Mouse (Mus musculus) liver, adult 2 months (tissue): ENCODE measurements around the gene Ugt1a7c. TPM values are rescaled to one million over a fixed set of nuclear protein-coding genes. Genes with fewer than 3 reads are reported as not detected.
"Not testable (repeated sequence)": the region's sequence is repeated elsewhere in the genome, so short reads cannot be mapped to it uniquely, and the experiment has no call there.

ENCODE experiments used
- DNase-seq: peaks from one replicate; pipeline ENCODE4 v3.0.0-alpha.2; 2011; ENCODE audit warnings: low read depth, low spot score; ENCODE audit errors: extremely low read depth
- H3K27ac ChIP-seq: fragments of 200-500 bp; replicated peaks from 2 replicates; pipeline ENCODE4 v1.5.1; 2012; ENCODE audit warnings: low read depth, mild to moderate bottlenecking, control low read depth, inconsistent platforms, low read length; ENCODE audit not compliant: insufficient read depth
- H3K27me3 ChIP-seq: fragments of 200-500 bp; 2 replicates; pipeline ENCODE4 v1.6.1; 2012; ENCODE audit warnings: mild to moderate bottlenecking, moderate library complexity, low read length, inconsistent platforms; ENCODE audit not compliant: control insufficient read depth, insufficient read depth
- H3K36me3 ChIP-seq: fragments of 200-500 bp; 2 replicates; pipeline ENCODE4 v1.6.1; 2012; ENCODE audit warnings: low read length, inconsistent platforms; ENCODE audit not compliant: control insufficient read depth, insufficient read depth
- H3K4me1 ChIP-seq: fragments of 200-500 bp; 2 replicates; pipeline ENCODE4 v1.6.1; 2011; ENCODE audit warnings: low read length; ENCODE audit not compliant: control insufficient read depth, insufficient read depth
- H3K4me3 ChIP-seq: fragments of 200-500 bp; 2 replicates; pipeline ENCODE4 v1.5.1; 2011; ENCODE audit warnings: low read depth, mild to moderate bottlenecking, control low read depth, low read length, moderate library complexity; ENCODE audit not compliant: insufficient read depth
- H3K79me2 ChIP-seq: fragments of 200-500 bp; 2 replicates; pipeline ENCODE4 v1.6.1; 2012; ENCODE audit warnings: inconsistent platforms, mild to moderate bottlenecking, low read length, moderate library complexity; ENCODE audit not compliant: control insufficient read depth, insufficient read depth
- H3K9ac ChIP-seq: fragments of 200-500 bp; 2 replicates; pipeline ENCODE4 v1.6.1; 2012; ENCODE audit warnings: low read depth, mild to moderate bottlenecking, control low read depth, inconsistent platforms, low read length
- CTCF ChIP-seq: fragments of 200-500 bp; IDR thresholded peaks from 2 replicates; pipeline ENCODE4 v1.5.1; 2011; ENCODE audit warnings: low read depth, low read length, control low read depth
- POLR2A ChIP-seq: fragments of 200-500 bp; IDR thresholded peaks from 2 replicates; pipeline ENCODE4 v1.6.1; 2011; ENCODE audit warnings: low read length, control low read depth; ENCODE audit not compliant: insufficient read depth; ENCODE audit errors: extremely low read depth
- WGBS: fragments of 180-500 bp; shearing (Covaris S2); methylation state at CpG from one replicate; pipeline ENCODE4 v1.1.7; 2018; 5-methylcytosine and 5-hydroxymethylcytosine counted together
- polyA plus RNA-seq: library from polyadenylated mRNA; depleted of rRNA; stranded (reverse); fragments of >200 nt; gene quantifications from 2 replicates; pipeline ENCODE4 v1.2.3, GENCODE M21; 2012; rRNA removed
- total RNA-seq: library from RNA; depleted of rRNA; stranded (reverse); fragments of >200 nt; gene quantifications from 2 replicates; pipeline ENCODE4 v1.2.3, GENCODE M21; 2014; rRNA removed

Ugt1a7c gene
- total RNA-seq (20.1 and 51.1 TPM in 2 replicates), polyA plus RNA-seq (2.0 and 3.9 TPM in 2 replicates)

DNA sequence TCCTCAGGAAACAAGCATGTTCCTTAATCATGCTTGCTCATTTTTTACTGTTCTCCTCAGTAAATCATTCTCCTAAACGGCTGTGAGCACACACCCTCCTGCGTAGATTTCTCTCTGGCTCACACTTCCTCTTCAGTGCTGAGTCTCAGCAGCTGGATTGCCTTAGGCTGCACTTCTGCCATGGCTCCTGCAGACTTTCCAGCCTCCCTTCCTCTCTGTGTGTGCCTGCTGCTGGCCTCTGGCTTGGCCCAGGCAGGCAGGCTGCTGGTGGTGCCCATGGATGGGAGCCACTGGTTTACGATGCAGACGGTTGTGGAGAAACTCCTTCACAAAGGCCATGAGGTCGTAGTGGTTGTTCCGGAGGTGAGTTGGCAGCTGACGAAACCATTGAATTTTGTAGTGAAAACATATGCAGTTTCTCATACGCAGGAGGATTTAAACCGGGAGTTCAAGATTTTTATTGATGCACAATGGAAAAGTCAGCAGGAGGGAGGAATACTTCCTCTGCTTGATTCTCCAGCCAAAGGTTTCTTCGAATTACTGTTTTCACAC lies at the start of gene Ugt1a7c:
Gene Ugt1a7c, plus strand, starts transcription at position 122 of the 552 bp plus-strand sequence.
- Histone ChIP-seq H3K9ac (no peak within 1 kb of the TSS), H3K4me3 (peak within 1 kb of the TSS; percentile 44; the same call in 1 of the 2 replicates), H3K27me3 (no peaks in the 10 kb centered on the region), H3K36me3 (no peaks in the 10 kb centered on the region; the same call in 1 of the 2 replicates), H3K4me1 (peaks cover 5% of the 10 kb centered on the region), H3K79me2 (peaks cover 10% of the 10 kb centered on the region; the same call in 1 of the 2 replicates), H3K27ac (no peak within 1 kb of the TSS)
- peak; percentile 37 for DNase-seq
- 43% methylated on average over 10 of the region's 10 CpGs for WGBS
- TF ChIP-seq CTCF = no peak
- no peak for TF ChIP-seq POLR2A

DNA sequence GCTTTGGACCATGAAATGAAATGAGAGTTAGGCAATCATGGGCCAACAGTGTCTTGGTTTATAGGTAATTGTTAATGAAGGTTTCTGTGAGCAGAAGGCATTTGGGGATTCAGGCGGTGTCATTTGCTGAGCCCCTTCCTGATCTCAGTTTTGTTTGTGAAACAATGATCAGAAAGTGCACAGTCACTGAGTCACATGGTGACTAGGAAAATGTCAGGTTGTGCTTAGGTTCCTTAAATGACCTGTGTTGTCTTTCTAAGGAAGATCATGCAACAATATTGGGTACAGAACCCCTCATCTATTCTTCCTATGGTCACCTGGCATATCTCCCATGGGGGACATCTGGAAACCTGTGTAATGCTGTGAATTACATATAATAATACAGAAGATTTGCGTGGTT lies 47.5 kb upstream of the Ugt1a7c start:
- H3K79me2 ChIP-seq, H3K27ac ChIP-seq, H3K36me3 ChIP-seq, H3K9ac ChIP-seq, H3K27me3 ChIP-seq, H3K4me3 ChIP-seq: not testable (repeated sequence)
- peaks cover 17% of the 10 kb centered on the region for H3K4me1 ChIP-seq
- peak; percentile 34 for DNase-seq
- 85% methylated on average over 2 of the region's 2 CpGs for WGBS

DNA sequence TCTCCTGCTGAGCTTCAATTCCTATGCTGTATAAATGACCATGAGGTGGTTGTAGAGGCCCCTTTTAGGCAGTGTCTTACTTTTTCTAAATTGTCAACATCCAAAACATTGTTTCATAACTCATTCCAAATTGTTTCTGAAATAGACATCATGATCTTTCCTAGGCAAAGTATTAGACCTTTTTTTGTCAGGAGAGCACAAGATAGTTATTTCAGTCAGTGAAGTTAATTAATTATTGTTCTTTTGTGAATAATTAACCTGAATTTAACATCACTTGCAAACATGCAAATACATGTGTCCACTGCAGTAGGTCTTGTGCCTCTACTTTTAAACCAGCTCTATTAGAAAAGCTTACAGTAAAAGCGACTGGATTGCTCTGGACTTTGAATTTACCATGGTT lies 39.8 kb upstream of the Ugt1a7c start, which contains the start of gene Ugt1a10:
Gene Ugt1a10, plus strand, starts transcription at position 301 of the 400 bp plus-strand sequence.
- Histone ChIP-seq H3K79me2 (no peaks in the 10 kb centered on the region; the same call in 1 of the 2 replicates), H3K27me3 (no peaks in the 10 kb centered on the region), H3K27ac (no peak within 1 kb of the TSS), H3K36me3 (no peaks in the 10 kb centered on the region), H3K4me3 (no peak within 1 kb of the TSS), H3K4me1 (peaks cover 9% of the 10 kb centered on the region), H3K9ac (no peak within 1 kb of the TSS)
- no peak for DNase-seq
- WGBS = 38% methylated on average over 1 of the region's 1 CpGs
- TF ChIP-seq POLR2A = no peak
- TF ChIP-seq CTCF = no peak

DNA sequence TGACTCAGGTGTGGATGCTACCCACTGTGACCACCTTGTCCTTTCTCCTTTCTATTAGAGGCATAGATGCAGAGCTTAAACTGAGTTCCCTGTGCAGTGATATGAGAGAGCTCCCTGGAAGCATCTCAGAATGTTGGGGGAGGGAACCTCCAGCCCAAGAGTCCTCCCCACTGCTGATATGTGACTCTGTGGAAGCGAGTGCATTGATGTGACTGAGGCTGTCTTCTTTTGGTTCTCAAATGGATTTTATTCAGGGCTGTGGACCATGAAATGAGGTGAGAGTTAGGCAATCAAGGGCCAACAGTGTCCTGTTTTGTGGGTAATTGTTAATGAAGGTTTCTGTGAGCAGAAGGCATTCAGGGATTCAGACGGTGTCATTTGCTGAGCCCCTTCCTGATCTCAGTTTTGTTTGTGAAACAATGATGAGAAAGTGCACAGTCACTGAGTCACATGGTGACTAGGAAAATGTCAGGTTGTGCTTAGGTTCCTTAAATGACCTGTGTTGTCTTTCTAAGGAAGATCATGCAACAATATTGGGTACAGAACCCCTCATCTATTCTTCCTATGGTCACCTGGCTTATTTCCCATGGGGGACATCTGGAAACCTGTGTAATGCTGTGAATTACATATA lies 28.3 kb upstream of the Ugt1a7c start:
- H3K4me1 ChIP-seq, DNase-seq, H3K27ac ChIP-seq, H3K36me3 ChIP-seq, H3K4me3 ChIP-seq, H3K9ac ChIP-seq, H3K79me2 ChIP-seq, H3K27me3 ChIP-seq: not testable (repeated sequence)
- WGBS = 22% methylated on average over 1 of the region's 2 CpGs

DNA sequence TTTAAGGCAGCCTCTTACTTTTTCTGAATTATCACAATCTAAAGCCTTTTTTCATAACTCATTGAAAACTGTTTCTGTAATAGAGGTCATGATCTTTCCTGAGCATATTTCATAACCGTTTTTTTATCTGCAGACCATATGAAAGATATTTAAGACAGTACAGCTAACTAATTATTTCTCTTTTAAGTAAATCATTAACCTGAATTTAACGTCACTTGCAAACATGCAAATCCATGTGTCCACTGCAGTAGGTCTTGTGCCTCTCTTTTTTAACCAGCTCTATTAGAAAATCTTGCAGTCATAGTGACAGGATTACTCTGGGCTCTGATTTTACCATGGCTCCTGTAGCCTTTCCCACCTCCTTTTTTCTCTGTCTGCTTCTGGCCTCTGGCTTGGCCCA lies 24.4 kb upstream of the Ugt1a7c start, which contains the start of gene Ugt1a9:
Gene Ugt1a9, plus strand, starts transcription at position 306 of the 400 bp plus-strand sequence.
- TF ChIP-seq POLR2A (no peak), CTCF (no peak)
- Histone ChIP-seq H3K36me3 (no peaks in the 10 kb centered on the region), H3K4me3 (peak within 1 kb of the TSS; percentile 64), H3K9ac (peak within 1 kb of the TSS; percentile 71), H3K4me1 (peaks cover 18% of the 10 kb centered on the region), H3K27ac (peak within 1 kb of the TSS; percentile 92), H3K79me2 (peaks cover 8% of the 10 kb centered on the region; the same call in 1 of the 2 replicates), H3K27me3 (no peaks in the 10 kb centered on the region)
- DNase-seq = peak; percentile 83
- 12% methylated on average over 2 of the region's 2 CpGs for whole genome bisulfite sequencing

DNA sequence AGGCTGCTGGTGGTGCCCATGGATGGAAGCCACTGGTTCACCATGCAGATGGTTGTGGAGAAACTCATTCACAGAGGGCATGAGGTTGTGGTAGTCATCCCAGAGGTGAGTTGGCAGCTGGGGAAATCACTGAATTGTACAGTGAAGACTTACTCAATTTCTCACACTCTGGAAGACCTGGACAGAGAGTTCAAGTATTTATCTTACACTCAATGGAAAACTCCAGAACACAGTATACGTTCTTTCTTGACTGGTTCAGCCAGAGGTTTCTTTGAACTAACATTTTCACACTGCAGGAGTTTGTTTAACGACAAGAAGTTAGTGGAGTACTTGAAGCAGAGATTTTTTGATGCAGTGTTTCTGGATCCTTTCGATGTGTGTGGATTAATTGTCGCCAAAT lies 24.0 kb upstream of the Ugt1a7c start:
- peak overlapping the region; percentile 92 for H3K27ac ChIP-seq
- no peaks in the 10 kb centered on the region for H3K27me3 ChIP-seq
- peaks cover 10% of the 10 kb centered on the region; the same call in 1 of the 2 replicates for H3K79me2 ChIP-seq
- H3K4me3 ChIP-seq = peak overlapping the region; percentile 64
- H3K4me1 ChIP-seq = peaks cover 20% of the 10 kb centered on the region
- no peak for TF ChIP-seq POLR2A
- no peak for TF ChIP-seq CTCF
- DNase-seq = no peak
- 67% methylated on average over 4 of the region's 4 CpGs for WGBS
- H3K9ac ChIP-seq = peak overlapping the region; percentile 71
- H3K36me3 ChIP-seq = no peaks in the 10 kb centered on the region
